Mouse (Mus musculus): ENCODE data around the gene Cst7. TPM values are rescaled to one million over a fixed set of nuclear protein-coding genes. Genes with fewer than 3 reads are reported as not detected.

Gene Cst7
- total and polyA plus RNA-seq, 2 experiments from 2014 or later = 1.4 TPM; not detected in 1

- Histone ChIP-seq H3K4me3 (ENCODE audit: low read length) (no peak overlapping the region), H3K27me3 (ENCODE audit: insufficient read depth, low read length) (no peaks in the 10 kb centered on the region), H3K9me3 (ENCODE audit: low read length) (no peaks in the 10 kb centered on the region), H3K4me1 (ENCODE audit: insufficient read depth, low read length) (no peaks in the 10 kb centered on the region), H3K4me2 (ENCODE audit: low read depth, low read length) (no peak overlapping the region), H3K9ac (replicated peaks; ENCODE audit: low read length) (no peak overlapping the region), H3K36me3 (ENCODE audit: insufficient read depth, low read length) (no peaks in the 10 kb centered on the region; the same call in 1 of the 2 replicates), H3K27ac (no peak overlapping the region)
- 90% methylated on average over 3 of the region's 3 CpGs for WGBS
- no peak for DNase-seq (ENCODE audit: low spot score)
- no peak for TF ChIP-seq CTCF (IDR thresholded peaks at IDR 0.05; ENCODE audit: low read depth)
- no peak for ATAC-seq
Measured at GRCm38 (mm10) chr2:150623957-150624356, 53.7 kb downstream of the Cst7 start.

GRCm38 (mm10) chr2:150624926-150625325, 54.7 kb downstream of the Cst7 start:
- no peaks in the 10 kb centered on the region for H3K27me3 ChIP-seq (ENCODE audit: insufficient read depth, low read length)
- ATAC-seq = no peak
- no peak for TF ChIP-seq CTCF (IDR thresholded peaks at IDR 0.05; ENCODE audit: low read depth)
- H3K27ac ChIP-seq = no peak overlapping the region
- DNase-seq (ENCODE audit: low spot score) = no peak
- no peak overlapping the region for H3K4me3 ChIP-seq (ENCODE audit: low read length)
- H3K9ac ChIP-seq (replicated peaks; ENCODE audit: low read length) = no peak overlapping the region
- H3K36me3 ChIP-seq (ENCODE audit: insufficient read depth, low read length) = no peaks in the 10 kb centered on the region; the same call in 1 of the 2 replicates
- 91% methylated on average over 8 of the region's 8 CpGs for WGBS
- no peak overlapping the region for H3K4me2 ChIP-seq (ENCODE audit: low read depth, low read length)
- H3K4me1 ChIP-seq (ENCODE audit: insufficient read depth, low read length) = no peaks in the 10 kb centered on the region
- H3K9me3 ChIP-seq (ENCODE audit: low read length) = no peaks in the 10 kb centered on the region

- Histone ChIP-seq H3K4me1 (ENCODE audit: insufficient read depth, low read length) (no peaks in the 10 kb centered on the region), H3K4me2 (ENCODE audit: low read depth, low read length) (no peak overlapping the region), H3K9ac (replicated peaks; ENCODE audit: low read length) (no peak overlapping the region), H3K36me3 (ENCODE audit: insufficient read depth, low read length) (no peaks in the 10 kb centered on the region; the same call in 1 of the 2 replicates), H3K27ac (no peak overlapping the region), H3K4me3 (ENCODE audit: low read length) (no peak overlapping the region), H3K27me3 (ENCODE audit: insufficient read depth, low read length) (no peaks in the 10 kb centered on the region), H3K9me3 (ENCODE audit: low read length) (no peaks in the 10 kb centered on the region)
- WGBS = 78% methylated on average over 6 of the region's 6 CpGs
- DNase-seq (ENCODE audit: low spot score) = no peak
- no peak for TF ChIP-seq CTCF (IDR thresholded peaks at IDR 0.05; ENCODE audit: low read depth)
- ATAC-seq = no peak
Measured at GRCm38 (mm10) chr2:150627140-150627539, 56.9 kb downstream of the Cst7 start.

Other genes starting within 250 kb of the Cst7 start
- not detected in 2 replicates for gene Gm10130, start 246.7 kb upstream of the Cst7 start, total RNA-seq (2014; rRNA removed)
- 0.79 and 1.3 TPM in 2 replicates for gene Gm10130, start 246.7 kb upstream of the Cst7 start, polyA plus RNA-seq (2015; fragmentation: Nextera tagmentation; extraction: Ambion mirVana)
- 6.8 and 13.5 TPM in 2 replicates for gene 3300002I08Rik, start 207.7 kb upstream of the Cst7 start, total RNA-seq (2014; rRNA removed)
- gene 3300002I08Rik, start 207.7 kb upstream of the Cst7 start, polyA plus RNA-seq (2015; fragmentation: Nextera tagmentation; extraction: Ambion mirVana) = 12.3 and 13.0 TPM in 2 replicates
- gene Zfp442, start 118.9 kb upstream of the Cst7 start, total RNA-seq (2014; rRNA removed) = 1.5 and 2.4 TPM in 2 replicates
- 3.9 and 4.6 TPM in 2 replicates for gene Zfp442, start 118.9 kb upstream of the Cst7 start, polyA plus RNA-seq (2015; fragmentation: Nextera tagmentation; extraction: Ambion mirVana)
- 0.11 TPM in 1 of 2 replicates, not detected in the other for gene Zfp345, start 85.3 kb upstream of the Cst7 start, total RNA-seq (2014; rRNA removed)
- 0.10 and 0.11 TPM in 2 replicates for gene Zfp345, start 85.3 kb upstream of the Cst7 start, polyA plus RNA-seq (2015; fragmentation: Nextera tagmentation; extraction: Ambion mirVana)
- 31.1 and 32.6 TPM in 2 replicates for gene Apmap, start 38.2 kb downstream of the Cst7 start, total RNA-seq (2014; rRNA removed)
- gene Apmap, start 38.2 kb downstream of the Cst7 start, polyA plus RNA-seq (2015; fragmentation: Nextera tagmentation; extraction: Ambion mirVana) = 55.6 and 61.6 TPM in 2 replicates
- gene Acss1, start 98.1 kb downstream of the Cst7 start, total RNA-seq (2014; rRNA removed) = 33.0 and 43.5 TPM in 2 replicates
- gene Acss1, start 98.1 kb downstream of the Cst7 start, polyA plus RNA-seq (2015; fragmentation: Nextera tagmentation; extraction: Ambion mirVana) = 17.0 and 17.6 TPM in 2 replicates
- gene Vsx1, start 118.9 kb downstream of the Cst7 start, total RNA-seq (2014; rRNA removed) = 0.26 TPM in 1 of 2 replicates, not detected in the other
- 0.10 and 0.13 TPM in 2 replicates for gene Vsx1, start 118.9 kb downstream of the Cst7 start, polyA plus RNA-seq (2015; fragmentation: Nextera tagmentation; extraction: Ambion mirVana)
- gene Entpd6, start 178.6 kb downstream of the Cst7 start, total RNA-seq (2014; rRNA removed) = 91.4 and 97.1 TPM in 2 replicates
- 76.8 and 79.5 TPM in 2 replicates for gene Entpd6, start 178.6 kb downstream of the Cst7 start, polyA plus RNA-seq (2015; fragmentation: Nextera tagmentation; extraction: Ambion mirVana)
- 302 and 317 TPM in 2 replicates for gene Pygb, start 216.3 kb downstream of the Cst7 start, total RNA-seq (2014; rRNA removed)
- 160 and 169 TPM in 2 replicates for gene Pygb, start 216.3 kb downstream of the Cst7 start, polyA plus RNA-seq (2015; fragmentation: Nextera tagmentation; extraction: Ambion mirVana)

Data from hindbrain, postnatal 0 days (tissue).